Mouse (Mus musculus) liver, embryonic 14 days (tissue): Measurements from ENCODE around the gene Dnajb14. TPM values are rescaled to one million over a fixed set of nuclear protein-coding genes. Genes with fewer than 3 reads are reported as not detected.

Experiments
- polyA plus RNA-seq: library from polyadenylated mRNA; depleted of rRNA; stranded (reverse); fragments of >200 nt; gene quantifications from 2 replicates; pipeline ENCODE4 v1.2.3, GENCODE M21; 2012; rRNA removed

Dnajb14 gene
- 1.4 and 1.7 TPM in 2 replicates for polyA plus RNA-seq

GRCm38 (mm10) chr3:137867437-137868093 is at the start of gene Dnajb14:
Gene Dnajb14, plus strand, starts transcription at chr3:137867675.

GRCm38 (mm10) chr3:137864124-137864987 is 3.1 kb upstream of the Dnajb14 start, which contains the start of gene H2afz:
Gene H2afz, plus strand, starts transcription at chr3:137864487.

GRCm38 (mm10) chr3:137918172-137918931 is 50.9 kb downstream of the Dnajb14 start, which contains the start of gene Lamtor3:
Gene Lamtor3, plus strand, starts transcription at chr3:137918506.

Other genes with a start within 250 kb of the Dnajb14 start
- 0.09 and 0.17 TPM in 2 replicates for gene Ddit4l, start 246.1 kb upstream of the Dnajb14 start, polyA plus RNA-seq
- gene Gm21962, start 196.2 kb upstream of the Dnajb14 start, polyA plus RNA-seq = not detected in 2 replicates
- 786 and 871 TPM in 2 replicates for gene H2afz, start 3.2 kb upstream of the Dnajb14 start, polyA plus RNA-seq
- 34.6 and 39.1 TPM in 2 replicates for gene Lamtor3, start 50.8 kb downstream of the Dnajb14 start, polyA plus RNA-seq
- gene Dapp1, start 113.9 kb downstream of the Dnajb14 start, polyA plus RNA-seq = 8.5 and 9.9 TPM in 2 replicates
- 0.03 and 0.06 TPM in 2 replicates for gene 1110002E22Rik, start 197.4 kb downstream of the Dnajb14 start, polyA plus RNA-seq
- 0.01 TPM in 1 of 2 replicates, not detected in the other for gene Gm5105, start 199.7 kb downstream of the Dnajb14 start, polyA plus RNA-seq